In genomic region chr8:82005466-82005865, GRCm38 (mm10) we compare ENCODE assay signal across 21 mouse cellular contexts.
A peak's percentile ranks its signal among the peaks of the same experiment; 100 is the strongest.
DNase-seq lines count a peak whose midpoint lies in the region; ATAC-seq and TF ChIP-seq lines count a peak whose summit lies in the region.
"Had no signal": no experiment of that assay in that cellular context is flagged by ENCODE, and none has a peak within 500 bp of the region (broad histone marks: within the 10 kb centered on the region; RNA-seq: fewer than 3 reads in every experiment).

No protein-coding gene starts in this region.

- no peaks in the 10 kb centered on the region for H3K36me3 ChIP-seq in hindbrain, postnatal 0 days (ENCODE audit: insufficient read depth, low read length)
- H3K36me3 ChIP-seq in hindbrain, embryonic 10.5 days: no peaks in the 10 kb centered on the region
- H3K36me3 ChIP-seq in MEL (ENCODE audit: control insufficient read depth in 1 of 2, insufficient read depth in 2 of 2, low read length in 2 of 2): peaks cover 0 to 3% of the 10 kb centered on the region in 2 experiments; a peak in 3 of 4 replicates
- H3K36me3 ChIP-seq: embryonic facial prominence, embryonic 13.5 days; embryonic facial prominence, embryonic 15.5 days; forebrain, embryonic 10.5 days; forebrain, embryonic 12.5 days; forebrain, embryonic 15.5 days had no signal

- no peaks in the 10 kb centered on the region for H3K9me3 ChIP-seq in hindbrain, postnatal 0 days (ENCODE audit: low read length)
- no peaks in the 10 kb centered on the region for H3K9me3 ChIP-seq in hindbrain, embryonic 10.5 days
- H3K9me3 ChIP-seq in MEL (replicated peaks; ENCODE audit: insufficient read depth, low read length): no peaks in the 10 kb centered on the region
- H3K9me3 ChIP-seq: embryonic facial prominence, embryonic 13.5 days; embryonic facial prominence, embryonic 15.5 days; forebrain, embryonic 10.5 days; forebrain, embryonic 12.5 days; forebrain, embryonic 15.5 days had no signal

- DNase-seq in hindbrain, postnatal 0 days (ENCODE audit: low spot score): peak; percentile 11
- no peak for DNase-seq in hindbrain, embryonic 10.5 days (ENCODE audit: low spot score)
- DNase-seq in MEL (ENCODE audit: low read depth, low spot score): no peak
- DNase-seq in Muller cell, postnatal 12 days (ENCODE audit: inconsistent ontology term): peak; percentile 79
- no peak for DNase-seq in heart, adult 18-20 months
- no peak for DNase-seq in cerebellum, postnatal 25 days
- DNase-seq: adrenal gland, adult 2 months; adrenal gland, postnatal 10 days; adrenal gland, postnatal 25 days; cerebellum, adult 11-12 months; cerebellum, adult 2 months; cerebellum, adult 9-10 months; cerebellum, postnatal 10 days; cerebellum, postnatal 36 days; embryo, embryonic 11 days had no signal

- H3K9ac ChIP-seq in hindbrain, postnatal 0 days (replicated peaks; ENCODE audit: low read length): no peak overlapping the region
- no peak overlapping the region for H3K9ac ChIP-seq in MEL (ENCODE audit: control insufficient read depth, low read depth, low read length, poor library complexity, severe bottlenecking)
- H3K9ac ChIP-seq: embryonic facial prominence, embryonic 13.5 days; embryonic facial prominence, embryonic 15.5 days; forebrain, embryonic 12.5 days; forebrain, embryonic 15.5 days had no signal

- H3K4me3 ChIP-seq in hindbrain, postnatal 0 days (ENCODE audit: low read length): no peak overlapping the region
- no peak overlapping the region for H3K4me3 ChIP-seq in hindbrain, embryonic 10.5 days
- no peak overlapping the region for H3K4me3 ChIP-seq in MEL (ENCODE audit: control insufficient read depth in 1 of 2, insufficient read depth in 1 of 2, low read depth in 2 of 2, low read length in 2 of 2)
- H3K4me3 ChIP-seq: embryonic facial prominence, embryonic 13.5 days; embryonic facial prominence, embryonic 15.5 days; erythroblast, embryonic 14.5 days; forebrain, embryonic 10.5 days; forebrain, embryonic 12.5 days; forebrain, embryonic 15.5 days had no signal

- TF ChIP-seq EP300 in MEL (IDR thresholded peaks at IDR 0.05; ENCODE audit: low read depth in 1 of 2, low read length in 2 of 2): no peak

- TF ChIP-seq RAD21 in MEL (IDR thresholded peaks at IDR 0.05; ENCODE audit: low read depth, low read length): no peak

- no peak for TF ChIP-seq CTCF in hindbrain, postnatal 0 days (IDR thresholded peaks at IDR 0.05; ENCODE audit: low read depth)
- no peak for TF ChIP-seq CTCF in MEL (IDR thresholded peaks at IDR 0.05 in 2 of 3, conservative IDR thresholded peaks at IDR 0.05 in 1 of 3; ENCODE audit: control insufficient read depth in 1 of 3, insufficient read depth in 1 of 3, low read depth in 2 of 3, low read length in 3 of 3, poor library complexity in 1 of 3, severe bottlenecking in 1 of 3)

- WGBS in hindbrain, postnatal 0 days: 71% methylated on average over 2 of the region's 2 CpGs
- WGBS in hindbrain, embryonic 10.5 days: 90% methylated on average over 2 of the region's 2 CpGs

- H3K79me2 ChIP-seq in MEL (ENCODE audit: control insufficient read depth, insufficient read depth, low read length, poor library complexity): no peaks in the 10 kb centered on the region

- H3K27me3 ChIP-seq in hindbrain, postnatal 0 days (ENCODE audit: insufficient read depth, low read length): no peaks in the 10 kb centered on the region
- H3K27me3 ChIP-seq in hindbrain, embryonic 10.5 days (ENCODE audit: insufficient read depth, poor library complexity, severe bottlenecking): no peaks in the 10 kb centered on the region
- H3K27me3 ChIP-seq in MEL (ENCODE audit: control insufficient read depth in 1 of 2, insufficient read depth in 2 of 2, low read length in 2 of 2): no peaks in the 10 kb centered on the region
- H3K27me3 ChIP-seq: embryonic facial prominence, embryonic 13.5 days; embryonic facial prominence, embryonic 15.5 days; forebrain, embryonic 12.5 days; forebrain, embryonic 15.5 days had no signal

- no peak overlapping the region for H3K27ac ChIP-seq in hindbrain, postnatal 0 days
- H3K27ac ChIP-seq in hindbrain, embryonic 10.5 days: no peak overlapping the region
- no peak overlapping the region for H3K27ac ChIP-seq in MEL (ENCODE audit: control insufficient read depth, low read depth, low read length)
- H3K27ac ChIP-seq: embryonic facial prominence, embryonic 13.5 days; embryonic facial prominence, embryonic 15.5 days; forebrain, embryonic 10.5 days; forebrain, embryonic 12.5 days; forebrain, embryonic 15.5 days had no signal

- H3K4me2 ChIP-seq in hindbrain, postnatal 0 days (ENCODE audit: low read depth, low read length): no peak overlapping the region
- H3K4me2 ChIP-seq: embryonic facial prominence, embryonic 13.5 days; embryonic facial prominence, embryonic 15.5 days; forebrain, embryonic 12.5 days; forebrain, embryonic 15.5 days had no signal

- no peak for TF ChIP-seq POLR2A in MEL (IDR thresholded peaks at IDR 0.05; ENCODE audit: control insufficient read depth in 1 of 2, insufficient read depth in 1 of 2, low read depth in 1 of 2, low read length in 2 of 2, poor library complexity in 1 of 2)

- no peaks in the 10 kb centered on the region for H3K4me1 ChIP-seq in hindbrain, postnatal 0 days (ENCODE audit: insufficient read depth, low read length)
- no peaks in the 10 kb centered on the region for H3K4me1 ChIP-seq in hindbrain, embryonic 10.5 days (replicated peaks)
- H3K4me1 ChIP-seq in MEL (ENCODE audit: control insufficient read depth in 1 of 2, insufficient read depth in 2 of 2, low read length in 2 of 2): no peaks in the 10 kb centered on the region
- H3K4me1 ChIP-seq: embryonic facial prominence, embryonic 13.5 days; embryonic facial prominence, embryonic 15.5 days; forebrain, embryonic 10.5 days had no signal

- ATAC-seq in hindbrain, postnatal 0 days: no peak
- ATAC-seq: forebrain, embryonic 15.5 days had no signal

TF ChIP-seq in MEL, 35 proteins besides CTCF, POLR2A, EP300 and RAD21:
- TF ChIP-seq MAZ (IDR thresholded peaks at IDR 0.05; ENCODE audit: low read depth, low read length) (no peak), ZNF384 (IDR thresholded peaks at IDR 0.05; ENCODE audit: low read depth, low read length) (0 out of 2 replicates have a peak, but pooled peaks have one; percentile 21), ZMIZ1 (IDR thresholded peaks at IDR 0.05; ENCODE audit: low read depth, low read length) (no peak), MYC (IDR thresholded peaks at IDR 0.05; ENCODE audit: low read depth, low read length) (no peak), TCF12 (IDR thresholded peaks at IDR 0.05; ENCODE audit: low read depth, low read length) (no peak)

Comparison
In these comparisons a context has a peak if more than half of its experiments do, and no peak if none do; other contexts are left out.
1. DNase-seq: peak in hindbrain, postnatal 0 days (single experiment) and Muller cell, postnatal 12 days (single experiment); none in hindbrain, embryonic 10.5 days (single experiment), MEL (single experiment), heart, adult 18-20 months (0 of 2) and cerebellum, postnatal 25 days (0 of 2).